Mouse (Mus musculus) midbrain, postnatal 0 days (tissue): Measurements from ENCODE around the gene Bhlha15. TPM values are rescaled to one million over a fixed set of nuclear protein-coding genes. Genes with fewer than 3 reads are reported as not detected.

Experiments used
- ATAC-seq: fragments of 200-750 bp; cut with Nextera tagmentation; 2 replicates; pipeline ENCODE4 v1.8.0; 2017; ENCODE audit warnings: moderate number of reproducible peaks, mild to moderate bottlenecking, moderate TSS enrichment, moderate library complexity; ENCODE audit not compliant: low FRiP score
- DNase-seq: peaks from one replicate; pipeline ENCODE4 v3.0.0-alpha.2; 2015; ENCODE audit warnings: low spot score
- H3K27ac ChIP-seq: fragments of 300-500 bp; sonication (generic); 2 replicates; pipeline ENCODE4 v1.5.1; 2014; ENCODE audit warnings: low read depth, mild to moderate bottlenecking, low read length, mixed read lengths
- H3K27me3 ChIP-seq: fragments of 300-500 bp; sonication (generic); 2 replicates; pipeline ENCODE4 v1.6.1; 2014; ENCODE audit warnings: low read length, control low read depth, mixed read lengths; ENCODE audit not compliant: insufficient read depth
- H3K36me3 ChIP-seq: fragments of 300-500 bp; sonication (generic); 2 replicates; pipeline ENCODE4 v1.6.1; 2014; ENCODE audit warnings: low read length, control low read depth, mixed read lengths; ENCODE audit not compliant: insufficient read depth
- H3K4me1 ChIP-seq: fragments of 300-500 bp; sonication (generic); 2 replicates; pipeline ENCODE4 v1.6.1; 2014; ENCODE audit warnings: mild to moderate bottlenecking, control low read depth, antibody characterized with exemption, low read length, mixed read lengths; ENCODE audit not compliant: insufficient read depth
- H3K4me2 ChIP-seq: fragments of 300-500 bp; sonication (generic); 2 replicates; pipeline ENCODE4 v1.6.1; 2014; ENCODE audit warnings: low read depth, mild to moderate bottlenecking, low read length, mixed read lengths; ENCODE audit not compliant: poor library complexity, severe bottlenecking
- H3K4me3 ChIP-seq: fragments of 300-500 bp; sonication (generic); 2 replicates; pipeline ENCODE4 v1.5.1; 2014; ENCODE audit warnings: low read depth, mild to moderate bottlenecking, low read length, moderate library complexity
- H3K9ac ChIP-seq: fragments of 300-500 bp; sonication (generic); replicated peaks from 2 replicates; pipeline ENCODE4 v1.6.1; 2014; ENCODE audit warnings: mild to moderate bottlenecking, low read length, moderate library complexity, mixed read lengths; ENCODE audit not compliant: poor library complexity, severe bottlenecking
- H3K9me3 ChIP-seq: fragments of 300-500 bp; sonication (generic); 2 replicates; pipeline ENCODE4 v1.6.1; 2016; ENCODE audit warnings: low read length, control low read depth
- CTCF ChIP-seq: IDR thresholded peaks from 2 replicates; pipeline ENCODE4 v1.5.1; 2016; ENCODE audit warnings: antibody characterized with exemption, mild to moderate bottlenecking
- WGBS: fragments of 180-500 bp; shearing (Covaris S2); extraction: QIAGEN DNeasy Blood & Tissue Kit; methylation state at CpG from one replicate; pipeline ENCODE4 v1.1.7; 2014; 5-methylcytosine and 5-hydroxymethylcytosine counted together
- polyA plus RNA-seq: library from polyadenylated mRNA; unstranded; fragments of >200 nt; fragmentation: Nextera tagmentation; extraction: Ambion mirVana; gene quantifications from 2 replicates; pipeline ENCODE4 v1.2.1, GENCODE M21; 2015
- total RNA-seq: library from RNA; depleted of rRNA; stranded (reverse); fragments of >200 nt; gene quantifications from 2 replicates; pipeline ENCODE4 v1.2.3, GENCODE M21; 2014; rRNA removed

The Bhlha15 gene
- total RNA-seq (0.09 TPM in 1 of 2 replicates, not detected in the other), polyA plus RNA-seq (0.06 and 0.09 TPM in 2 replicates)

DNA sequence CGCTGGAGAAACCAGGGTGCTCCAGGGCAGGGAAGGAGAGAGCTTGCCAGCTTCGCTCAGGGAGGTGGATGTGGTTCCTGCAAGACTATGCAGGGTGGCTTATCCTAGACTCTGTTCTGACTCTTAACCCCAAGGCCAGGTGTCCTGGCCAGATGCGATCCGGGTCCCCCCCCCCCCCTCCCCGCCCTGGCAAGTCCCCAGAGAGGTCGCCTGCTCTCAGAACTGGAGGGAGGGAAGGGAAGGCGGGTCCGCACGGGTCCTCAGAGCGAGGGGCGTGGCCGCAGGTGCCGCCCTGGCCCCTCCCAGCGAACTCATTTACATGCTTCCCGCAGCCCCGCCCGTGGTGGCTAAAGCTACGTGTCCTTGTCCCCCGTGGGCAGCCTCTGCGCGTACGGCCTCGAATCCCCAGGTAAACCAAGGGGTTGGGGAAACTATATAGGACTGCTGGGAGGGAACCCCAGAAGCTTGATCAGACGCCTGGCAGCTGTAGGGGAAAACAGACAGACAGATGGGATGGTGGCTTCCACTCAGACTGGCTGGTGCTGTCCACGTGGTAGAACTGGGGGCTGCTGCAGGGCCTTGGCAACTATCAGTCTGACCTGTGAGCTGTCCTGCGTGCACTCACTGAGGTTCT is at the start of gene Bhlha15:
TSS of gene Bhlha15 (plus strand) at position 337 of the 634 bp plus-strand sequence.
- H3K9me3 ChIP-seq: no peaks in the 10 kb centered on the region
- DNase-seq: no peak
- H3K4me2 ChIP-seq: peak within 1 kb of the TSS; percentile 37
- ATAC-seq: no peak
- no peak within 1 kb of the TSS for H3K9ac ChIP-seq
- WGBS: 11% methylated on average over 23 of the region's 26 CpGs
- no peaks in the 10 kb centered on the region for H3K4me1 ChIP-seq
- H3K4me3 ChIP-seq: no peak within 1 kb of the TSS
- no peak for TF ChIP-seq CTCF
- H3K27me3 ChIP-seq: no peaks in the 10 kb centered on the region
- H3K36me3 ChIP-seq: peaks cover 14% of the 10 kb centered on the region
- H3K27ac ChIP-seq: no peak within 1 kb of the TSS

- H3K4me2 ChIP-seq: no peak overlapping the region
- WGBS: 97% methylated on average over 5 of the region's 5 CpGs
- peak; percentile 36 for TF ChIP-seq CTCF
- H3K4me1 ChIP-seq: no peaks in the 10 kb centered on the region
- no peaks in the 10 kb centered on the region for H3K9me3 ChIP-seq
- DNase-seq (no peak), ATAC-seq (no peak)
- peaks cover 30% of the 10 kb centered on the region for H3K36me3 ChIP-seq
- H3K27me3 ChIP-seq: no peaks in the 10 kb centered on the region
- no peak overlapping the region for H3K27ac ChIP-seq
- H3K4me3 ChIP-seq: no peak overlapping the region
- no peak overlapping the region for H3K9ac ChIP-seq
Observed at GRCm38 (mm10) chr5:144143531-144143930, 46.6 kb upstream of the Bhlha15 start.

- DNase-seq (no peak), ATAC-seq (no peak)
- H3K36me3 ChIP-seq: peaks cover 34% of the 10 kb centered on the region
Observed at GRCm38 (mm10) chr5:144146898-144147297, 43.2 kb upstream of the Bhlha15 start.

GRCm38 (mm10) chr5:144149530-144149929 is 40.6 kb upstream of the Bhlha15 start:
- Histone ChIP-seq H3K9me3 (no peaks in the 10 kb centered on the region), H3K36me3 (peaks cover 32% of the 10 kb centered on the region), H3K4me1 (no peaks in the 10 kb centered on the region), H3K9ac (no peak overlapping the region), H3K27ac (no peak overlapping the region), H3K4me3 (no peak overlapping the region), H3K4me2 (no peak overlapping the region), H3K27me3 (no peaks in the 10 kb centered on the region)
- DNase-seq: no peak
- TF ChIP-seq CTCF: no peak
- ATAC-seq: no peak
- WGBS: 94% methylated on average over 4 of the region's 4 CpGs

More at GRCm38 (mm10) chr5:144146898-144147297, 43.2 kb upstream of the Bhlha15 start:
- Histone ChIP-seq H3K9ac (no peak overlapping the region), H3K27me3 (no peaks in the 10 kb centered on the region), H3K9me3 (no peaks in the 10 kb centered on the region), H3K4me2 (no peak overlapping the region), H3K4me3 (no peak overlapping the region), H3K27ac (no peak overlapping the region), H3K4me1 (no peaks in the 10 kb centered on the region)
- no peak for TF ChIP-seq CTCF

- Histone ChIP-seq H3K9ac (no peak overlapping the region), H3K27me3 (no peaks in the 10 kb centered on the region), H3K4me2 (no peak overlapping the region), H3K9me3 (no peaks in the 10 kb centered on the region), H3K27ac (no peak overlapping the region), H3K4me3 (no peak overlapping the region), H3K4me1 (no peaks in the 10 kb centered on the region), H3K36me3 (peaks cover 23% of the 10 kb centered on the region)
- DNase-seq (no peak), ATAC-seq (no peak)
- WGBS: 90% methylated on average over 4 of the region's 4 CpGs
- no peak for TF ChIP-seq CTCF
Observed at GRCm38 (mm10) chr5:144151270-144151669, 38.8 kb upstream of the Bhlha15 start.

DNA sequence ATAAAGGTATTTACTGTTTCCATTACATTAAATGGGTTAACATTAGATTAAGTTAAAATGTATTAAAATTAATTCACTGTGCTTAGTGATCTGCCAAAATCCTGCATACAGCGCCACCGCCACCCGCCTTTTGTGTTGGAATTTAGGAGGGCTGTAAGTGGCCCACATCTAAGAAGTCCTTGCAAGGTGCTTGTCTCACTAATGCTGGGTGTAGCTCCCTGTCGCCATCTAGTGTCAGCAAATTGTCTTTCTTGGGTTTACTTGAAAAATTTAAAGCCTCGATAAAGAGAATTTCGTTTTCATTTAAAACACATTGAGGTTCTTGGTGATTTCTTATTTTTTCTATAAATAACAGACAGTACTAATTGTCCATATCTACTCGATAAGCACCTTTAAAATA is 35.6 kb upstream of the Bhlha15 start:
- Histone ChIP-seq H3K9me3 (no peaks in the 10 kb centered on the region), H3K4me2 (no peak overlapping the region), H3K36me3 (peaks cover 36% of the 10 kb centered on the region), H3K27ac (no peak overlapping the region), H3K4me1 (no peaks in the 10 kb centered on the region), H3K4me3 (no peak overlapping the region), H3K9ac (no peak overlapping the region), H3K27me3 (no peaks in the 10 kb centered on the region)
- 24% methylated on average over 7 of the region's 7 CpGs for WGBS
- DNase-seq: peak; percentile 85
- ATAC-seq: no peak
- TF ChIP-seq CTCF: peak; percentile 90
